Mouse (Mus musculus) kidney, adult 2 months (tissue): ENCODE measurements around the gene Cdh23. TPM values are rescaled to one million over a fixed set of nuclear protein-coding genes. Genes with fewer than 3 reads are reported as not detected.

Source experiments
- DNase-seq: peaks from one replicate; pipeline ENCODE4 v3.0.0; 2021
- H3K27ac ChIP-seq: fragments of 200-500 bp; 2 replicates; pipeline ENCODE4 v1.5.1; 2012; ENCODE audit warnings: low read depth, low read length, control low read depth, inconsistent platforms; ENCODE audit not compliant: insufficient read depth
- H3K27me3 ChIP-seq: fragments of 200-500 bp; replicated peaks from 2 replicates; pipeline ENCODE4 v1.6.1; 2012; ENCODE audit warnings: mild to moderate bottlenecking, moderate library complexity, low read length, inconsistent platforms; ENCODE audit not compliant: control insufficient read depth, insufficient read depth
- H3K36me3 ChIP-seq: fragments of 200-500 bp; 2 replicates; pipeline ENCODE4 v1.6.1; 2012; ENCODE audit warnings: mild to moderate bottlenecking, moderate library complexity, low read length, inconsistent platforms; ENCODE audit not compliant: control insufficient read depth, insufficient read depth
- H3K4me1 ChIP-seq: fragments of 200-500 bp; 2 replicates; pipeline ENCODE4 v1.6.1; 2011; ENCODE audit warnings: low read length; ENCODE audit not compliant: control insufficient read depth, insufficient read depth
- H3K4me3 ChIP-seq: fragments of 200-500 bp; 2 replicates; pipeline ENCODE4 v1.5.1; 2011; ENCODE audit warnings: mild to moderate bottlenecking, low read depth, low read length, control low read depth; ENCODE audit not compliant: insufficient read depth
- CTCF ChIP-seq: fragments of 200-500 bp; conservative IDR thresholded peaks from 2 replicates; pipeline ENCODE4 v1.5.1; 2011; ENCODE audit warnings: low read depth, mild to moderate bottlenecking, control low read depth, low read length, moderate library complexity, mixed read lengths; ENCODE audit not compliant: insufficient read depth, insufficient read length
- POLR2A ChIP-seq: fragments of 200-500 bp; IDR thresholded peaks from one replicate; pipeline ENCODE4 v1.6.1; 2011; ENCODE audit warnings: low read depth, low read length, control low read depth
- WGBS: fragments of 180-500 bp; shearing (Covaris S2); methylation state at CpG from one replicate; pipeline ENCODE4 v1.1.7; 2018; 5-methylcytosine and 5-hydroxymethylcytosine counted together
- polyA plus RNA-seq: library from polyadenylated mRNA; depleted of rRNA; stranded (reverse); fragments of >200 nt; gene quantifications from 2 replicates; pipeline ENCODE4 v1.2.3, GENCODE M21; 2012; rRNA removed

Cdh23 gene
- polyA plus RNA-seq, 1 experiment = 0.17 TPM

DNA sequence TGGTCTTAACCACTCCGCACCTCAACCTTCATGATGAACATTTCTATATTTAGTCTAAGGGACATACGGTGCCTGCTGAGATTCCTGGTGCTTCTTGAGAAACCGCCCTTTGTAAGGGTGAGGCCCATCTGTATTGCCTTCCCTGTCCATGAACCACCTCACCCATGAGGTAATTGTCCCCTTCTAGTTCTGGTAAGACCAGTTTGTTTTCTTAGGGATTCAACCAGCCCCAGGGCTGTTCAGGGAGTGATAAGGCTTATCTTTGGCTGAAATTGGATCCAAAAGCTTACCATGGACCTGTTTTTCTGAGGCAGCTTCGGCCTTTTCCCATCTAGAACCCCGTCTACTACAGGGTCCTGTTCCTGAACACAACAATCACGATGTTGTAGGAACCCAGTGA lies 440.2 kb downstream of the Cdh23 start:
- no peak overlapping the region for H3K4me3 ChIP-seq
- H3K27ac ChIP-seq = no peak overlapping the region
- TF ChIP-seq CTCF (no peak), POLR2A (no peak)
- WGBS = 87% methylated on average over 6 of the region's 6 CpGs
- H3K36me3 ChIP-seq = no peaks in the 10 kb centered on the region
- DNase-seq = no peak
- peaks cover 5% of the 10 kb centered on the region for H3K4me1 ChIP-seq
- no peaks in the 10 kb centered on the region for H3K27me3 ChIP-seq

Other genes with a start within 250 kb of the Cdh23 start
- 38.6 and 43.5 TPM in 2 replicates for gene Slc29a3, start 56.3 kb upstream of the Cdh23 start, polyA plus RNA-seq
- 6.1 and 6.2 TPM in 2 replicates for gene Unc5b, start 135.1 kb upstream of the Cdh23 start, polyA plus RNA-seq